Mouse (Mus musculus) neural tube, embryonic 13.5 days (tissue): Measurements from ENCODE around the gene Kcna5. TPM values are rescaled to one million over a fixed set of nuclear protein-coding genes. Genes with fewer than 3 reads are reported as not detected.

Source experiments
- ATAC-seq: fragments of 200-750 bp; cut with Nextera tagmentation; 2 replicates; pipeline ENCODE4 v1.8.0; 2017; ENCODE audit warnings: low read depth, mild to moderate bottlenecking, moderate TSS enrichment, moderate library complexity
- H3K27ac ChIP-seq: fragments of 300-500 bp; sonication (generic); replicated peaks from 2 replicates; pipeline ENCODE4 v1.5.1; 2015; ENCODE audit warnings: moderate library complexity, mild to moderate bottlenecking, inconsistent platforms
- H3K27me3 ChIP-seq: fragments of 300-500 bp; sonication (generic); 2 replicates; pipeline ENCODE4 v1.6.1; 2015; ENCODE audit warnings: mild to moderate bottlenecking, inconsistent platforms
- H3K36me3 ChIP-seq: fragments of 300-500 bp; sonication (generic); 2 replicates; pipeline ENCODE4 v1.6.1; 2015; ENCODE audit warnings: mild to moderate bottlenecking, inconsistent platforms
- H3K4me1 ChIP-seq: fragments of 300-500 bp; sonication (generic); replicated peaks from 2 replicates; pipeline ENCODE4 v1.6.1; 2015; ENCODE audit warnings: inconsistent platforms
- H3K4me2 ChIP-seq: fragments of 300-500 bp; sonication (generic); 2 replicates; pipeline ENCODE4 v1.6.1; 2015; ENCODE audit warnings: inconsistent platforms, mild to moderate bottlenecking, moderate library complexity
- H3K4me3 ChIP-seq: fragments of 300-500 bp; sonication (generic); 2 replicates; pipeline ENCODE4 v1.5.1; 2015; ENCODE audit warnings: mild to moderate bottlenecking, inconsistent platforms
- H3K9ac ChIP-seq: fragments of 300-500 bp; sonication (generic); 2 replicates; pipeline ENCODE4 v1.6.1; 2015; ENCODE audit warnings: moderate library complexity, mild to moderate bottlenecking, inconsistent platforms
- H3K9me3 ChIP-seq: fragments of 300-500 bp; sonication (generic); 2 replicates; pipeline ENCODE4 v1.6.1; 2016; ENCODE audit warnings: inconsistent platforms
- WGBS: fragments of 180-500 bp; shearing (Covaris S2); methylation state at CpG from one replicate; pipeline ENCODE4 v1.1.7; 2015; 5-methylcytosine and 5-hydroxymethylcytosine counted together
- polyA plus RNA-seq: library from polyadenylated mRNA; unstranded; fragments of >200 nt; fragmentation: Nextera tagmentation; extraction: Ambion mirVana; gene quantifications from 2 replicates; pipeline ENCODE4 v1.2.1, GENCODE M21; 2015

Gene Kcna5
- polyA plus RNA-seq, 1 experiment from 2014 or later: 1.9 TPM

- ATAC-seq: no peak
- WGBS: 38% methylated on average over 6 of the region's 6 CpGs
Measured at GRCm38 (mm10) chr6:126497173-126497839, 37.9 kb downstream of the Kcna5 start.

DNA sequence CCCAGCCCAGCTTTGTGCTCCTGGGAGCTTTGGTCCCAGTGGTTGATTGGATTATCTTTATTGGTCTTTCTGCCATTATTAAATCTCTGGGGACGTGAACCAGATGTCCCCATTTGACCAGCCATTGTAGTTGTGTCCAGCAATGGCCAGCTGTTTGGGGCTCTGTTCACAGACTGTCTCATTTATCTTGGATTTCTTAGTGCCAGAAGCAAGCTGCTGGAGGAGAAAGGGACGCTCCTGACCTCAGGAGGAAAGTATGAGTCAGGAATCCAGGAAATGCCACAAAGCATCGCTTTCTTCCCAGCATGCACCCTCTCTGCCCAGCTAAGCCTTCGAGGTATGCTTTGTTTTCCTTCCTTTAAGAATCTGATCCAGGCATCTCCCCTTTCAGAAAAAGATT, 48.1 kb downstream of the Kcna5 start:
- Histone ChIP-seq H3K9me3 (no peaks in the 10 kb centered on the region), H3K4me3 (no peak overlapping the region), H3K27ac (no peak overlapping the region), H3K4me2 (no peak overlapping the region), H3K27me3 (no peaks in the 10 kb centered on the region; the same call in 1 of the 2 replicates), H3K9ac (no peak overlapping the region), H3K36me3 (no peaks in the 10 kb centered on the region), H3K4me1 (no peaks in the 10 kb centered on the region)
- 52% methylated on average over 4 of the region's 4 CpGs for WGBS
- ATAC-seq: no peak

More at GRCm38 (mm10) chr6:126497173-126497839, 37.9 kb downstream of the Kcna5 start:
- Histone ChIP-seq H3K27me3 (0 out of 2 replicates have a peak, but pooled peaks cover 4% of the 10 kb centered on the region), H3K27ac (no peak overlapping the region), H3K9ac (no peak overlapping the region), H3K36me3 (no peaks in the 10 kb centered on the region), H3K4me3 (no peak overlapping the region), H3K4me2 (no peak overlapping the region), H3K4me1 (0 out of 2 replicates have a peak, but pooled peaks cover 6% of the 10 kb centered on the region), H3K9me3 (0 out of 2 replicates have a peak, but pooled peaks cover 4% of the 10 kb centered on the region)

DNA sequence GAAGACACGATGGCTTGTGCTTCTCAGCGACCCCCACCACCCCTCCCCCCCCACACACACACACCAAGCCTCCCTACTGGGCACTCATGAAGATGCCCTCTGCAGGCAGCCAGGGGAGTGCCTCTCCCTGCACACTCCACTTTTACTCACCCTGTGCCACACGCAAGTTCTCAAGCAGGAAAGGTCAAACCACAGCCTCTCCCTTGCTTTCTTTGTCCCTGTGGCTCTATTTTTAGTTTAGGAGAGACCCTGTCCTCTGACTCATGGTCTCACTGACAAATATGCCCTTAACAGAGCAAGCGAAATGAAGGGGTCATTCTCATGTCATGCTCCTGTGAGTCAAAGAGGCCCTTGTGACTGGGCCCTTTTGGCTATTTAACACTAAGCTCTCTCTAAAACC, 50.3 kb downstream of the Kcna5 start:
- Histone ChIP-seq H3K36me3 (no peaks in the 10 kb centered on the region), H3K27ac (no peak overlapping the region), H3K9ac (no peak overlapping the region), H3K4me1 (no peaks in the 10 kb centered on the region), H3K4me3 (no peak overlapping the region), H3K27me3 (no peaks in the 10 kb centered on the region; the same call in 1 of the 2 replicates), H3K4me2 (no peak overlapping the region), H3K9me3 (no peaks in the 10 kb centered on the region)
- WGBS: 52% methylated on average over 4 of the region's 4 CpGs
- ATAC-seq: no peak

DNA sequence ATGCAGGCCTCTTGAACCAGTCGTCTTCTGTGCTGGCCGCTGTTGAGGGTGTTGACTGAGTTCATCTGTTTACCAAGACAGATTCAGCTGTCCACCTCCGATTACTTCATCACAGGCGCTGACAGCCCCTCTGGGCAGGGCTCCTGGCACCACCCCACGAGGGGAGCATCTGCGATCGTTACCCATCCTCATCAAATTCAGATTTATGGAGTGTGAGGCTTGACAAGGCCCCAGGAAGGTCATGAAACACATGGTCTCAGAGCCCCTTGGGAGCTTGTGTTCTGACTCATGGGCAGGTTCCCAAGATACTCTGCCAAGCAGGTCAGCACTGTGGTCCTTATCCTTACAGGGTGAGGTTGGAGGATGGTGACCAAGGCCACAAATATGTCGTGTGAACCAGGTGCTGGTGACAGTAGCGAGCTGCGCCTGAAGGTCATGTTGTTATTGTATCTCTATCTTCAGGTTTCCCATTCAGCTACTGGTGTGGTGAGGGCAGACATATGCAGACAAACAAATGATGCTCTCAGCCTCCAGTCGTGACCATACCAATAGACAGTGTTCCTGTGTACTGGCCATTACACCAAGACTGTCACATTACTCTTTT, 51.8 kb downstream of the Kcna5 start:
- Histone ChIP-seq H3K36me3 (no peaks in the 10 kb centered on the region), H3K4me3 (no peak overlapping the region), H3K4me1 (no peaks in the 10 kb centered on the region), H3K27me3 (no peaks in the 10 kb centered on the region; the same call in 1 of the 2 replicates), H3K27ac (no peak overlapping the region), H3K4me2 (no peak overlapping the region), H3K9ac (no peak overlapping the region), H3K9me3 (no peaks in the 10 kb centered on the region)
- WGBS: 61% methylated on average over 11 of the region's 11 CpGs
- ATAC-seq: no peak

Other genes starting within 250 kb of the Kcna5 start
- gene Kcna1, start 111.0 kb upstream of the Kcna5 start, polyA plus RNA-seq: 4.5 and 5.6 TPM in 2 replicates
- 19.9 and 26.1 TPM in 2 replicates for gene Kcna6, start 205.3 kb upstream of the Kcna5 start, polyA plus RNA-seq